Mouse (Mus musculus) gastrocnemius, postnatal 36 days (tissue): Measurements from ENCODE around the gene Tas2r140. TPM values are rescaled to one million over a fixed set of nuclear protein-coding genes. Genes with fewer than 3 reads are reported as not detected.

Source experiments
- DNase-seq, 2 experiments: peaks; one replicate each; pipeline ENCODE4 v3.0.0; 2022
- intact Hi-C: fragments of 180-260 bp; cut with DNase I; formaldehyde crosslinking; loops from one replicate; pipeline ENCODE4 v1.15.1; 2025
- long read RNA-seq, 2 experiments: library from polyadenylated mRNA; stranded (forward); transcript quantifications; one replicate each; pipeline ENCODE4 v2.0.0; 2021
- total RNA-seq, 2 experiments: library from RNA; stranded (reverse); gene quantifications; 2 replicates each; pipeline ENCODE4 v1.2.3; 2021

Tas2r140 gene
- total RNA-seq: not detected
- long read RNA-seq, experiment 1: 0 reads
- long read RNA-seq, experiment 2: 0 reads

DNA sequence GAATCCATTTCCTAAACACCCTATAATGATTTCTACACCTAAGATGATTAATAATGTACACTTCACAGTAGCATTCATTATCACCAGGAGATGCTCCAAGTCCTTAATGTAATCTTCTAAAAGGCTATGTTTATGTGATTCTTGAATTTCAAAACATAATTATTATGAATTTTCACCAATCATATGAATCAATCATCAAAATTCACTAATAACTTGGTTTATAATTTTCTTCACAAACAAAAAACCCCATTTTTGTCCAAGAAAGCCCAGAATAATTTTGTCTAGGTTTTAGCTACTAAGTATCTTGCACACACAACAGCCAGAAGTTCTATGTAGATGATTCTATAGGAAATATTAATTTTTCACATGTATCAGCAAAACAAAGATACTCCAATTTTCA, at the start of gene Tas2r140:
Gene Tas2r140, minus strand, starts transcription at position 101 of the 400 bp plus-strand sequence.
- intact Hi-C loops: no loop called here
- DNase-seq: no peak

DNA sequence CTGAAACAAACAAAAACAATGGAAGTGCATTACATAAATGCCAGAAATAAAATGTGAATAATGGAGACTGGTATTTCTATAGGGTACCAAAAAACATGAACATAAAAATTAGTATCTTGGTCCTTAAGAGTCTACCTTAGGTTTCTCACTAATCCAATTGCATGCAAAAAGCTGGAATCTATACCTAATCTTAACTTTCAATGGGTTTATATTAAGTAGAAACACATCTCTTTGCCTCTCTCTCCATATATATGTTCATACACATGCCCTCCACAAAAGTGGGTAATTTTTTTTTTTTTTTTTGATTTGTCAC, 48.9 kb upstream of the Tas2r140 start, which contains the start of gene Smim10l1:
Gene Smim10l1, plus strand, starts transcription at position 301 of the 313 bp plus-strand sequence.
- no peak for DNase-seq
- intact Hi-C loops: no loop called here

- DNase-seq: no peak
- intact Hi-C loops: no loop called here
Measured at GRCm38 (mm10) chr6:133102430-133102829, 46.8 kb upstream of the Tas2r140 start.

DNA sequence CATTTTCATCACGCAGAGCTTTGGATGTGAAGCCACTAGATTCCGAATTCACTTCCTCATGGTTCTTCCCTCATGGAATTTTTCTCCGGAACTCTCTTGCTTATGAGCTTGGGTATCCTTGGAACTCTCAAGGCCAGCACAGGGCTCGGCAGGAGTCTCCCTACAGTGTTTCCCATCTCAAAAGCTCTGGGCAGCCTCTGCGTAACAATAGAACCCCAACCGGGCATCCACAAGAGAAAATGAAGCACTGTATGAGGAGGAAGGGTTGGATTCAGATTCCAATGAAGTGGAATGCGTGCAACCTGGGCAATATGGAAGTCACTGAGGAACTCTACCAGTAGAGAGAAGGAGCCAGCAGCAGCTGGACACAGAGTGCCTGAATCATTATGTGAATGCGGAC, 36.6 kb upstream of the Tas2r140 start:
- intact Hi-C loops: no loop called here
- no peak for DNase-seq

GRCm38 (mm10) chr6:133037001-133037400, 18.6 kb downstream of the Tas2r140 start, which contains the start of gene Tas2r103:
Tas2r103 (minus strand) TSS chr6:133037101.
- intact Hi-C loops: no loop called here
- no peak for DNase-seq

Other genes with a start within 250 kb of the Tas2r140 start
- gene Tas2r123, start 208.7 kb downstream of the Tas2r140 start, total RNA-seq: not detected
- gene Tas2r116, start 200.4 kb downstream of the Tas2r140 start, total RNA-seq: not detected
- gene Tas2r110, start 187.8 kb downstream of the Tas2r140 start, total RNA-seq: not detected
- not detected for gene Tas2r113, start 162.8 kb downstream of the Tas2r140 start, total RNA-seq
- gene Tas2r125, start 146.2 kb downstream of the Tas2r140 start, total RNA-seq: not detected
- gene Tas2r129, start 104.7 kb downstream of the Tas2r140 start, total RNA-seq: not detected
- gene Tas2r131, start 97.9 kb downstream of the Tas2r140 start, total RNA-seq: not detected
- gene Tas2r109, start 74.9 kb downstream of the Tas2r140 start, total RNA-seq: not detected
- not detected for gene Tas2r103, start 18.7 kb downstream of the Tas2r140 start, total RNA-seq
- 100 to 1,000 TPM; 111 to 129 TPM for gene Smim10l1, start 49.1 kb upstream of the Tas2r140 start, total RNA-seq
- gene 5530400C23Rik, start 236.4 kb upstream of the Tas2r140 start, total RNA-seq: not detected